Mouse (Mus musculus) myocyte (in vitro differentiated cells): ENCODE measurements around the gene Nat10.

Experiments
- POLR2A ChIP-seq: IDR thresholded peaks from one replicate; pipeline ENCODE4 v1.6.1; 2011; ENCODE audit warnings: low read depth, mild to moderate bottlenecking, control low read depth, moderate library complexity; ENCODE audit not compliant: insufficient read length
- POLR2AphosphoS2 ChIP-seq: IDR thresholded peaks from one replicate; pipeline ENCODE4 v1.6.1; 2011; ENCODE audit warnings: low read depth, control low read depth; ENCODE audit not compliant: insufficient read length
- REST ChIP-seq: IDR thresholded peaks from one replicate; pipeline ENCODE4 v1.6.1; 2011; ENCODE audit warnings: mild to moderate bottlenecking, control low read depth, moderate library complexity; ENCODE audit not compliant: insufficient read depth, insufficient read length

- TF ChIP-seq POLR2AphosphoS2 (peak; percentile 38), POLR2A (no peak), REST (no peak)
Observed at GRCm38 (mm10) chr2:103718594-103719291, 42.3 kb downstream of the Nat10 start.
